Mouse (Mus musculus): ENCODE data around the gene Neurl4.
"Not testable (repeated sequence)": the region's sequence is repeated elsewhere in the genome, so short reads cannot be mapped to it uniquely, and the experiment has no call there.

The Neurl4 gene

DNA sequence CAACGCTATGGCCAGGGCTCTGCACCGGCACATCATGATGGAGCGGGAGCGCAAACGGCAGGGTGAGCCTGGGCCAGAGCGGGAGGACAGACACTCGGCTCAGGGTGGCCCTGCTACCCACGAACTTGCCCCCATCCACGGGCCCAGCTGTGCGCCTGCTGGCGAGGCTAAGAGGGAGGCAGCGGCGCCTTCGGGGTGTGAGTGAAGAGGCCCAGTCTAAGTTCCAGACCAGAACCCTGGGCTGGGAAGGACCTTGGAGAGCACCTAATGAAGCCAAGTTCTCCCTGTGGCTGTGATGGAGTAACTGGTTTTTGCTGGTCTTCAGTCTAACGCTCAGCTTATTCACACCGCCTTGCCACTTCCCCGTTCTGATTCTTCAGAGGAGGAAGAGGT is 13.5 kb downstream of the Neurl4 start:
- DNase-seq: no peak

DNA sequence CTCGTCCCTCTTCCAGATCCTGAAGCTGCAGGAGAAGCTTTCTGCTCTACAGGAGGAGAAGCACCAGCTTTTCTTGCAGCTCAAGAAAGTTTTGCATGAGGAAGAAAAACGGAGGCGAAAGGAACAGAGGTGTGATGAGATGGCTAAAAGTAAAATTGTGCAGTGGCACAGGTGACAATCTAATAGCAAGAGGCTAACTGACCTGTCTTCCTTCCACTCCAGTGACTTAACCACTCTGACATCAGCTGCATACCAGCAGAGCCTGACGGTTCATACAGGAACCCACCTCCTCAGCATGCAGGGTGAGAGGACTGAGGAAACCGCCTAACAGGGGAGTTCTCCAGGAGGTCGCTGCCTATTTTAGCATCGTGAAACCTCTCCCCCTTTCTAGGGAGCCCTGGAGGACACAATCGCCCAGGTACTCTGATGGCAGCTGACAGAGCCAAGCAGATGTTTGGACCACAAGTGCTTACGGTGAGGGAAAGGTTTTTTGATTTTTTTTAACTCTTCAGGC is 14.1 kb downstream of the Neurl4 start:
- DNase-seq: no peak

- DNase-seq: no peak
Observed at GRCm38 (mm10) chr11:69915667-69916627, 15.1 kb downstream of the Neurl4 start.

DNA sequence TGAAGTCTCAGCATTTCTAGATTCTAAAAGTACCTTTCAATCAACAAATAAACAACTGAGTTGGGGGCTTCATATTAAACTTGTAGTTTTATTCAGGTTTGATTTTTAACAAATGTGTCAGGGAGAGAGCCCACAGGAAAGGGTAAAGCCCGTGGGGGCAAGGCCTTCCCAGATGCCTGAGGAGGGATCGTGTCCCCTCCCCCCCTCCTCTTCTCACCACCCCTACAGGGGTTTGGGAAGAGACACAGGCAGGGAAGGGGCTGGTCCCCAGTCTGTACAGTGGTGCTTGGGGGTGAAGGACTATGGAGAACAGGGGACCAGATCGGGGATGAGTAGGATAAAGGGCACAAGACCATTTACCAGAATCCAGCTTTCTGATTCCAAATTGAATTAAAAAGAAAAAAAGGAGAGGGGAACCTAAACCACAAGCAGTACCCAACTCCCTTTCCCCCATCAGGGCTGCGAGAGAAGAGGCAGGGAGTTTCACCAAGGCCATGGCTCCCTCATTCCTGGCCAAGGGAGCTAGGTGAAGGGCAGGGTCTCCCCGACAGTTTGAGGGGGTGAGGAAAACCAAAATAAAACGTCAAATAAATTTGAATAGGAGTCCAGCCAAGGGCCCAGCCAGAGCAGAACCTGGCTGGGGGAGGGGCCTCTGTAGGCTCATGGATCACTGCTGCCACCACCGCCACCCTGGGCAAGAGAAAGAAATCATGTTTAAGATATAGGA is 15.9 kb downstream of the Neurl4 start:
- DNase-seq: not testable (repeated sequence)

DNA sequence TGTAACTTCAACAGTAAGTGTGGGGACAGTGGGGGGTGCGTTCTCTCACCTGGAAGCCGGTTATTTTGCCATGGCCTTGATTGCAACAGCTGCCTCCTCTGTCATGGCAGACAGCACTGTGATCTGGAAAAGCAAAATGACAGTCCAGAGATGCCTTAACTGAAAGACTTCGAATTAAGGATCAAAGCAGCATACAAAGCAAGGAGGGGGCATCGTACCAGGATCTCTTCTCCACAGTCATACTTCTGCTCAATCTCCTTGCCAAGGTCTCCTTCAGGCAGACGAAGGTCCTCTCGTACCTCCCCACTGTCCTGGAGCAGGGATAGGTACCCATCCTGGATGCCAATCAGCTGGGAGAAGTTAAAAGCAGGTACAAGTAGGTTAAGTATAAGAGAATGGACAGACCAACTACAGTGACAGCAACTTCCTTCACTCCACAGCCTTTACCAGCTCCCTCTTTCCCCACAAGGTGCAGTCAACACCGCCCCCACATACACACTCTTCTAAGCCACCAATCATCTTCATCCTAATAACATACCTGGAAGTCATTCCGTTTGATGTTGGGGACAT is 16.6 kb downstream of the Neurl4 start:
- DNase-seq: no peak

DNA sequence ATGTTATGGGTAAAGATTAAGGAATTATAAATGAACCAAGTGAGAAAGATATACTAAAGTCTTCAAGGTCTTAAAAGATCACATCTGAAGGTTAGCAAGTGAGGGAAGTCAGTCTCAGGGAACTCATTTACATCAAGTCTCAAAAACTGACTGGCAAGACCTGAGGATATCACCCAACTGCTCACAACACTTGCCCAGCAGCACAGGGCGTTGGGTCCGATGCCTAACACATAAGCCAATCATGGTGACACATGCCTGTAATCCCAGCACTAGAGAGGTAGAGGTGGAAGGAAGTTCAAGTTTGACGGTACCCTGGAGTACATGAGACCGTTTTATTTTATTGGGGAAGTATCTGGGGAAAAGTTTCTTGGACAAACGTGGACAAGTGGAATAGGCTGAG is 17.2 kb downstream of the Neurl4 start:
- DNase-seq: no peak

GRCm38 (mm10) chr11:69919053-69919452 is 18.2 kb downstream of the Neurl4 start:
- DNase-seq: no peak

DNA sequence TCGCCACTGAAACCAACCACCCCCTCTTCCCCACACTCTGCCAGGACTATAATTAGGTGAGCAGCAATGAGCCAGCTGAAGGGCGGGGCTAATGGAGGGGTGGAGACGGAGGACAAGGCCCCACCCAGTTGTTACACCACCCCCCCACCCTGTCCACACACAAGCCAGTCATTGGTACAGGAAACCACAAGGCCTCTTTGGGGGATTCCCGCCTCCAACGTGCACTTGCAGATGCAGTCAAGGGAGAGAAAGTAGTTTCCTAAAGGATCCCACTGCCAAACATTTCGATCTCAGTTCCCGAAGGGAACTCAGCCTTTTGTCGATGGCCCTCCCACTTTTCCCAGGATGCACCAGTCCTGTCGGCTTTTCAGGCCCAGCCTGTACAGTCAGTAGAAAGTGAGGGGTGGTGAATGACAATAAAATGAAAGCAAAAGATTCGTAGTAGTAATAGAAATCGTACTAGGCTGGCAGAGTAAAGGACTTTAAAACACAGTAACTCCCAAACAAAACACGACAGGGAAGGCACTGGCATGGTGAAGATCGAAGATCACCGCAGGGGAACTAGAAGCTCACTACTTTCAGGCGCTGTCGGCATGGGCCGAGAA is 18.9 kb downstream of the Neurl4 start:
- peak; percentile 68 for DNase-seq

- no peak for DNase-seq
Observed at GRCm38 (mm10) chr11:69920266-69921031, 19.6 kb downstream of the Neurl4 start.

DNA sequence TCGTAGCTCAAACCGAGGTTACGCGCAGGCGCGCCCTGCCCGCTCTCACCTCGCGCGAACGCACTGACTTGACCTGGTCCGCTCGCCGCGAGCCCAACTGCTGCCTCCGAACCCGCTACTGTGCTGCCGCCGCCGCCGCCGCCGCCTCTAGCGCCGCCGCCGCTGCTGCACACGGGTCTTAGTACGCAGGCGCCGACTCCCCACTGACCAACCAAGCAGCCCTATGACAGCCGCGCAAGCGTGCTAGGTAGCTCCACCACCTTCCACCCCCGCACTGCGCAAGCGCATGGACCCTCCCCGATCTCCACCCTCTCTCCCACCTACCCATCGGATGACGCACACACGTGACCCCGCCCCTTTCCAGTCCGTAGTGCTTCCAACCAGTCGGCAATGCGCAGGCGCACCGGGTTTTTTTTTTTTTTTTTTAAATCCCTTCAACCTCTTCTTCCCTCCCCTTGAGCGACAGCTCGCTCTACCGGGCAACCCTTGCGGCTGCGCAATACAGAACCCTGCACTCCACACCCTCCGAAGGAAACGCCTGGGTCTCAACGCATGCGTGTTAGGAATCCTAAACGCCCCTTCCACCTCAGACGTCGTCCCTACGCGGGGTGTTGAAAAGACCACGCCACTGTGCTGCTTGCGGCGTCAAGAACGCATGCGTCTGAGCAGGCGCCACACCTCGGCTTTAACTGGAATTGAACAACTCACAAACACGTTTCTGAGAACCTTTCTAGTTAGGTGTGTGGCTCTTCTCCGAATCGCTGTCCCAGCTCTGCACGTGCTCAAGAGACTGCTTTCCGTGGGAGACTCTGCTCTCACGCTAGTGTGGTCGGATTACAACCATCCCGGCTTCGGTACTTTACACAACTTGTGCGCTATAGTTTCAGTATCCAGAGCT is 20.5 kb downstream of the Neurl4 start, which contains the start of gene Eif5a:
TSS of gene Eif5a (minus strand) at position 845 of the 898 bp plus-strand sequence.
- DNase-seq: peak; percentile 100

GRCm38 (mm10) chr11:69922012-69922756 is 21.3 kb downstream of the Neurl4 start:
- DNase-seq: no peak

DNA sequence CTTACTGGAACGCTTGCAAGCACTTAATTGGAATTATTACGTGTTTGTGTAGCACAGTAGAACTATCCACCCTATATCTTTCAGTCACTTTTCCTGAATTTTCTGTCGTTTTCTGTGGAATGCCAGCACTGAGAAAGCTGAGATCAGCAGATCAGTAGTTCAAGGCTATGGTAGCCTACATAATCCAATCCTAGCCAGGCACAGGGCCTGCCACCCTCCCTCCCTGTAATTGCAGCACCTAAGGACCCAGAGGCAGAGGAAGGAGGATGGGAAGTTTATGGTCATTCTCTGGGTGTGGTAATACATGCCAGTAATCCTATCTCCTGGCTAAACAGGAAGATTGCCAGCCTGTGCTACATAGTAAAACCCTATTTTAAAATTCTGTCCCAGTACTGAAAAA is 21.9 kb downstream of the Neurl4 start:
- DNase-seq: no peak

DNA sequence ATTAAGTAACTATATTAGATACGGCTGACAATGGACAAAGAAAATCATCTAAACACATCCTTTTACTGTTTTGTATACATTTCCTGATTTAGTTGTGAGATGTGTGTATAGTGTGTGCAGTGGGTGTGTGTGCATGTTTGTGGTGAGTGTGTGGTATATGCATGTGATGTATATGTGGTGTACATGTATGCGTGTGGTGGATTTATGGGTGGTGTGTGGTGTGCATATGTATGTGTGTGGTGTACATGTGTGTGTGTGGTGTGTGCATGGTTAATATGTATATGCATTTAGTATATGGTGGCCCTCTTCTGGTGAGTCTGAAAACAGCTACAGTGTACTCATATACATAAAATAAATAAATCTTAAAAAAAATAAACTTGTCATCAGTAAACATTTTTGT is 26.6 kb downstream of the Neurl4 start:
- no peak for DNase-seq

DNA sequence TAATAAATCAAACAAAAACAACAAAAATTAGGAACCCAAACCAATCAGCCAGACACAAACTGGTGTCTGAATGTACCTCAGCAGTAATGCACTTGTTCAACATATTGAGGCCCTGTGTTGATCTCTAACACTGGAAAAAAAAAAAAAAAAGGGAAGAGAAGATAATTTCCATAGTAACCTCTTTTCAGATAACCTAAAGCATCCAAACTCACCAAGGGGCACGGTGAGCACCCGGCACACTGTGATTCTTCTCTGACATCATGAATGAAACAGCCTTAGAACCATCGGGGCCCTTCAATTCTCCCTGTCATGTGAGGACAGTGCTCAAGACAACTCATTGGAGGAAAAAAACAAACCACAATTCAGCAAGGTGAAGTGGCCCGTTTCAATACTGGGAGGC is 28.8 kb downstream of the Neurl4 start:
- no peak for DNase-seq

- not testable (repeated sequence) for DNase-seq
Observed at GRCm38 (mm10) chr11:69930176-69930575, 29.3 kb downstream of the Neurl4 start.

DNA sequence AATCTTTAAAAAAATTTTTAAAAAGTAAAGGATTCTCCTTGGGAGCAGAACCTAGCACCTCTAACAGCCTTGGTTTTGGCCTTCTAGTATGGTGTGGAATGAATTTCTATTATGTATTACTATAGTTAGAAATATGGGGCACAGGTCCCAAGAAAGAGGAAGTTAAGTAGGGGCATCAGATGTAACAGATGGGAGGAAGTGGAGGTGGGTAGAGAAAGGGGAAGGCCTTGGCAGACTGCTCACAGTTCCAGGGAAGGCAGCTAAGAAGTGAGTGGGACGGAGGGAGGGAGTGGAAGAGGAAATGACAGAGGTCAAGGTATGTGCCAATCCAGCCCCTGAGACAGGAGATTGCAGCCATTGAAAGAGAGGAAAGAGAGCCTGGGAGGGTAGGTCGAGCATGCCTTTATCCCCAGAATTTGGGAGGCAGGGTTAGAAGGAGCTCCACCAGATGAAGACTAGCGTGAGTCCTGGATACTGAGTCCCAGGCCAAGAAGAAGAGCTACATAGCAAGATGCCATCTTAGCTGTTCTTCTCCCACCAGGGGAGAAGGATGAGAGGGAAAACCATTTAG is 30.2 kb downstream of the Neurl4 start:
- DNase-seq: peak; percentile 39

DNA sequence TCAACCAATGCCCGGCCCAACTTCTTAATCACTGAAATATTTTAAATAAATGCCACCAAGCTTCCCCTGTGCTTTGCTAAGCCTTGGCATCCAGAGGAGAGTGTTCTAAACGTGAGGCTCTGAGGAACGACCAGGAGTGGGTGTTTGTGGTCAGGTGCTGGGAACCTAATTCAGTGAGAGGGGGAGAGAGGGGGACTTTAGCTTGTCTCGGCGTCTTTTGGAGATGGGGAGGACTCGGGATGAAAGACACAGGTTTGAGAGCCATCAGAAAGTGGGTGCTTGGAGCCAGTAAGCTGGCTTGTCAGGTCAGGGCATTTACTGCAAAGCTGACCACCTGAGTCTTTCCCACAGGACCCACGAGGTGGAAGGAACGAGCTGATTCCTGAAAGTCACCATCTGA is 30.9 kb downstream of the Neurl4 start:
- no peak for DNase-seq

DNA sequence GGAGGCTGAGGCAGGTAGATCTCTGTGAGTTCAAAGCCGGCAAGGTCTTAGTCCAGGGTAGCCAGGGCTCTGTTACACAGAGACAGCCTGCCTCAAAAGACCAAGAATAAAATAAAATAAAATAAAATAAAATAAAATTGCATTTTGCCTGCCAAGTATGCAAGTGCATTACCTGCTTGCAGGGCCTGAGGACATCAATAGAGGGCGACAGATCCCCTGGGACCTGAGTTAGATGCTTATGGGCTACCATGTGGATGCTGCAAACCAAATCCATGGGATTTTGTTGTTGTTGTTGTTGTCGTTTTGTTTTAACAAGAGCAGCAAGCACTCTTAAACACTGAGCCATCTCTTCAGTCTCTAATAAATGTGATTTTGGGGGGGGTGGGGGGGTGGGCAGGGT is 31.4 kb downstream of the Neurl4 start:
- DNase-seq: peak; percentile 51

DNA sequence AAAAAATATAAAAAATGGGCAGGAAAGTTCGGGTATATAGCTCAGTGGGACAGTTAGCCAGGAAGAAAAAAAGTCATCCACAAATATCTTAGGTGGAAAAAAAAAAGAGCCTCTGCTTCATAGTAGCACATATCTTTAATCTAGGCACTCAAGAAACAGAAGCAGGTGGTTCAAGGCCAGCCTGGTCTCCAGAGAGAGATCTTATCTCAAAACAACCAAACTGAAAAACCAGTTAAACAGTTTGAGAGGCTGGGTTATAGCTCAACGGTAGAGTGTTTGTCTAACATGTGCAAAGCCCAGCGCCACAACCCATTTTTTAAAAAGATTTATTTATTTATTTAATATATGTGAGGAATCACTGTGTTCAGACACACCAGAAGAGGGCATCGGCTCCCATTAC is 32.2 kb downstream of the Neurl4 start:
- no peak for DNase-seq

GRCm38 (mm10) chr11:69934169-69934568 is 33.3 kb downstream of the Neurl4 start:
- DNase-seq: peak; percentile 95
